Comparison of ENCODE assay signal across 9 mouse cellular contexts in genomic region chr1:119093739-119094138, GRCm38 (mm10). TPM values are rescaled to one million over a fixed set of nuclear protein-coding genes. Genes with fewer than 3 reads are reported as not detected.
DNase-seq lines count a peak whose midpoint lies in the region; ATAC-seq and TF ChIP-seq lines count a peak whose summit lies in the region.
"Had no signal": no experiment of that assay in that cellular context is flagged by ENCODE, and none has a peak within 500 bp of the region (broad histone marks: within the 10 kb centered on the region; RNA-seq: fewer than 3 reads in every experiment).

No protein-coding gene starts in this region.

- no peak overlapping the region for H3K4me3 ChIP-seq in forebrain, embryonic 12.5 days (replicated peaks)
- H3K4me3 ChIP-seq in hindbrain, embryonic 14.5 days (replicated peaks; ENCODE audit: low read length): no peak overlapping the region
- peak overlapping the region; percentile 47 for H3K4me3 ChIP-seq in megakaryocyte, embryonic 14.5 days (replicated peaks)
- H3K4me3 ChIP-seq: limb, embryonic 12.5 days had no signal

- no peak overlapping the region for H3K9ac ChIP-seq in forebrain, embryonic 12.5 days
- H3K9ac ChIP-seq in hindbrain, embryonic 14.5 days: no peak overlapping the region
- H3K9ac ChIP-seq: limb, embryonic 12.5 days had no signal

- no peaks in the 10 kb centered on the region for H3K36me3 ChIP-seq in forebrain, embryonic 12.5 days (replicated peaks)
- no peaks in the 10 kb centered on the region for H3K36me3 ChIP-seq in hindbrain, embryonic 14.5 days (replicated peaks; ENCODE audit: control insufficient read depth, insufficient read depth)
- no peaks in the 10 kb centered on the region for H3K36me3 ChIP-seq in megakaryocyte, embryonic 14.5 days (replicated peaks; ENCODE audit: low read length)
- H3K36me3 ChIP-seq: limb, embryonic 12.5 days had no signal

- no peaks in the 10 kb centered on the region for H3K4me1 ChIP-seq in forebrain, embryonic 12.5 days
- no peaks in the 10 kb centered on the region; the same call in 1 of the 2 replicates for H3K4me1 ChIP-seq in hindbrain, embryonic 14.5 days (replicated peaks; ENCODE audit: control insufficient read depth, insufficient read depth, low read length)
- H3K4me1 ChIP-seq in megakaryocyte, embryonic 14.5 days: peaks cover 6% of the 10 kb centered on the region; the same call in 1 of the 2 replicates

- peak; percentile 66 for ATAC-seq in forebrain, embryonic 12.5 days (ENCODE audit: low FRiP score)
- ATAC-seq in hindbrain, embryonic 14.5 days (ENCODE audit: low FRiP score): 0 out of 2 replicates have a peak, but pooled peaks have one; percentile 56
- ATAC-seq in inflammation-experienced regulatory T-cells, adult 6 months: no peak

- no peak for TF ChIP-seq POLR2A in brain, embryonic 14.5 days (IDR thresholded peaks at IDR 0.05; ENCODE audit: borderline replicate concordance, extremely low read depth, insufficient read depth, insufficient read length, poor library complexity, severe bottlenecking)

- DNase-seq in MN1 (ENCODE audit: low spot score): peak; percentile 11
- DNase-seq in brain, embryonic 14.5 days (ENCODE audit: low read depth): peak; percentile 83
- peak; percentile 85 for DNase-seq in hindbrain, embryonic 14.5 days (ENCODE audit: low spot score)
- DNase-seq in layer of hippocampus, postnatal 36 days: peak; percentile 54 to 61
- peak; percentile 68 to 84 for DNase-seq in right cerebral cortex, postnatal 10 days (ENCODE audit: low spot score in 2 of 2)

- H3K27ac ChIP-seq in forebrain, embryonic 12.5 days: no peak overlapping the region
- H3K27ac ChIP-seq in hindbrain, embryonic 14.5 days: no peak overlapping the region
- H3K27ac ChIP-seq: limb, embryonic 12.5 days had no signal

- H3K9me3 ChIP-seq in forebrain, embryonic 12.5 days: no peaks in the 10 kb centered on the region
- H3K9me3 ChIP-seq in hindbrain, embryonic 14.5 days (ENCODE audit: control insufficient read depth, low read length): no peaks in the 10 kb centered on the region
- H3K9me3 ChIP-seq in megakaryocyte, embryonic 14.5 days: no peaks in the 10 kb centered on the region
- H3K9me3 ChIP-seq: limb, embryonic 12.5 days had no signal

- H3K4me2 ChIP-seq in forebrain, embryonic 12.5 days: no peak overlapping the region
- H3K4me2 ChIP-seq in hindbrain, embryonic 14.5 days (replicated peaks): no peak overlapping the region
- H3K4me2 ChIP-seq: limb, embryonic 12.5 days had no signal

- WGBS in forebrain, embryonic 12.5 days: 23% methylated on average over 8 of the region's 8 CpGs
- WGBS in hindbrain, embryonic 14.5 days: 19% methylated on average over 8 of the region's 8 CpGs

- peak; percentile 84 for TF ChIP-seq CTCF in brain, embryonic 14.5 days (IDR thresholded peaks at IDR 0.05; ENCODE audit: borderline replicate concordance, extremely low read depth, insufficient read depth, insufficient read length)

- peaks cover 3% of the 10 kb centered on the region; the same call in 1 of the 2 replicates for H3K27me3 ChIP-seq in forebrain, embryonic 12.5 days
- H3K27me3 ChIP-seq in hindbrain, embryonic 14.5 days (ENCODE audit: control insufficient read depth, insufficient read depth, low read length): no peaks in the 10 kb centered on the region
- peaks cover 3% of the 10 kb centered on the region for H3K27me3 ChIP-seq in megakaryocyte, embryonic 14.5 days (replicated peaks)
- H3K27me3 ChIP-seq: limb, embryonic 12.5 days had no signal

RNA-seq across cellular contexts. Expression of gene Gli2, which starts 40.3 kb away (rescaled TPM):
- 6.4 and 8.3 TPM in 2 replicates for polyA plus RNA-seq in brain, embryonic 14.5 days (2012; rRNA removed)
- 10.8 and 11.4 TPM in 2 replicates for polyA plus RNA-seq in forebrain, embryonic 12.5 days (2016; fragmentation: Nextera tagmentation; extraction: Ambion mirVana)
- polyA plus RNA-seq in hindbrain, embryonic 14.5 days (2014; fragmentation: Nextera tagmentation; extraction: Ambion mirVana): 1.8 and 2.0 TPM in 2 replicates
- 1 to 10 TPM; 3.1 to 5.2 TPM for total RNA-seq in layer of hippocampus, postnatal 36 days (2021)
- not detected in 2 replicates for polyA plus RNA-seq in megakaryocyte, embryonic 14.5 days (2012; ENCODE audit: insufficient read depth, low replicate concordance)
- polyA plus RNA-seq in inflammation-experienced regulatory T-cells, adult 6 months (2017; shearing (Covaris generic)): not detected

Comparison
In these comparisons a context has a peak if more than half of its experiments do, and no peak if none do; other contexts are left out.
1. DNase-seq: peak in every context shown above with its lines; median percentile 85 in hindbrain, embryonic 14.5 days; 83 in brain, embryonic 14.5 days; 76 in right cerebral cortex, postnatal 10 days; 58 in layer of hippocampus, postnatal 36 days; 11 in MN1.